8 mouse cellular contexts compared by ENCODE assay signal in genomic region chr1:159390049-159390448, GRCm38 (mm10).
DNase-seq lines count a peak whose midpoint lies in the region; ATAC-seq and TF ChIP-seq lines count a peak whose summit lies in the region.

No protein-coding gene starts in this region.

- H3K4me3 ChIP-seq in cortical plate, adult 2 months (ENCODE audit: insufficient read depth, low read length) = no peak overlapping the region
- no peak overlapping the region for H3K4me3 ChIP-seq in layer of hippocampus, adult 2 months

- H3K27ac ChIP-seq in cortical plate, adult 2 months (ENCODE audit: insufficient read depth, low read length) = no peak overlapping the region
- no peak overlapping the region for H3K27ac ChIP-seq in layer of hippocampus, adult 2 months

- no peak for TF ChIP-seq POLR2A in cortical plate, adult 2 months (IDR thresholded peaks at IDR 0.05; ENCODE audit: extremely low read depth, insufficient read depth, low read length)

- peak; percentile 89 for TF ChIP-seq CTCF in cortical plate, adult 2 months (IDR thresholded peaks at IDR 0.05; ENCODE audit: extremely low read depth, insufficient read depth, low read length)
- TF ChIP-seq CTCF in layer of hippocampus, adult 2 months (conservative IDR thresholded peaks at IDR 0.05) = peak; percentile 93

- peaks cover 8% of the 10 kb centered on the region for H3K4me1 ChIP-seq in cortical plate, adult 2 months (ENCODE audit: control insufficient read depth, insufficient read depth, low read length)

- peak; percentile 26 to 43 for DNase-seq in CD8-positive naive resting alpha-beta T cell, adult 2 months (ENCODE audit: low read depth in 2 of 2, low spot score in 2 of 2)
- peak; percentile 42 for DNase-seq in adipocyte (ENCODE audit: low spot score)
- peak; percentile 67 to 83 for DNase-seq in layer of hippocampus, adult 2 months (ENCODE audit: low spot score in 2 of 2)
- peak; percentile 81 for DNase-seq in lung, postnatal 10 days
- DNase-seq in right cerebral cortex, postnatal 14 days = peak; percentile 78
- DNase-seq in urinary bladder, postnatal 14 days (ENCODE audit: low spot score) = peak; percentile 70

- ATAC-seq in granulocyte monocyte progenitor cell, adult 5-6 weeks (replicated peaks; ENCODE audit: poor library complexity, severe bottlenecking) = peak; percentile 93
